Mouse (Mus musculus) forelimb bud, embryonic 11.5 days (tissue): ENCODE data around the gene Trpc2.
"Not testable (repeated sequence)": the region's sequence is repeated elsewhere in the genome, so short reads cannot be mapped to it uniquely, and the experiment has no call there.

ENCODE experiments used
- DNase-seq: peaks from one replicate; pipeline ENCODE4 v3.0.0-alpha.2; 2012; ENCODE audit warnings: low read depth, low spot score

Gene Trpc2

DNA sequence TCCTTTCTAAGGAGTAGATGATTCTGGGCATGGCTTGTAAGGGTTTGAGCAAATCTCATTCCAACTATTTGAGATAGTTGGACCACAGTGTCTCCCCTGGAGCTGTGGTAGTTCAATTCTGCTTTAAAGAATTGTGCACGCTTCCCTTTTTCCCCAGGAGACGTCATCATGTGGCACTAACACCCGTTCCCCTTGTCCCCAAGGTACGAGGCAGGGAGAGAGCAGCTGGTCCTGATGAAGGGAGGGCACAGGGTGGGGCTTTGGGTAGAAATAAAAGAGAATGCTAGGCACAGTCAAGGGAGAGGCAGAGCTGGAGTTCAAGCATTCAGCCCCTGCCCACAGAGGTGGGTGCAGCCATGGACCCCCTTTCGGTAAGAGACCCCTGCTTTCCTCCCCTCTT lies at the start of gene Trpc2:
Gene Trpc2 (plus strand): TSS at position 301 of the 400 bp plus-strand sequence.
- no peak for DNase-seq

DNA sequence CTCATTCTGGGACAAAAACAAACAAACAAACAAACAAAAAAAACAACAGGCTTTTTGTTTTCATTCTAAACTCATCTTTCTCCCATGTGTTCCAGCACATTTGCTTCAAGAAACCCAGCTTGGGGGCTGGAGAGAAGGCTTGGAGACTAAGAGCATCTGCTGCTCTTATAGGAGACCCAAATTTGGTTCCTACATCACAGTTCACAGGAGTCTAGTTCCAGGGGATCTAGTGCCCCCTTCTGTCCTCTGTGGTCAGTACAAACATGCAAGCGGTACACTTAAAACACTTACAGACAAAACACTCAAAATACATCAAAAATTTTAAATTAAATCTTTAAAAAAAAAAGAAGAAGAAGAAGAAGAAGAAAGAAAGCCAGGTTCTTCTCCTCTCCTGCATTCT lies 48.0 kb upstream of the Trpc2 start:
- DNase-seq: no peak

DNA sequence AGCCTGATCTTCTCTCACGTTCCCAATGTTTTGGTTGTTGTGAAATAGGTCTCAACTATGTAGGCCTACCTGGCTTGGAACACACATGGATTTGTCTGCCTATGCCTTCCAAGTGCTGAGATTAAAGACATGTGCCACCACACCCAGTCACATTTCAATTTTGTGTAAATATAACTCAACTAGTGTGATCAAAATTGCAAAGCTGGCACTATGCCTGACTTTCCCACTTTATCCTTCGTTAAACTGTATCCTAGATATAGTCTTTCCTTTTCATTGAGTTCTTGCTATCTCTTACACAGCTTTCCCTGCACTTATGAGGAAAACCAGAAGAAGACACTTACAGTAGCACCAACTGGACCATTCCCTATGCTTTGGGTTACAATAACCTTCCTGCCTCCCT lies 47.4 kb upstream of the Trpc2 start:
- DNase-seq: no peak

DNA sequence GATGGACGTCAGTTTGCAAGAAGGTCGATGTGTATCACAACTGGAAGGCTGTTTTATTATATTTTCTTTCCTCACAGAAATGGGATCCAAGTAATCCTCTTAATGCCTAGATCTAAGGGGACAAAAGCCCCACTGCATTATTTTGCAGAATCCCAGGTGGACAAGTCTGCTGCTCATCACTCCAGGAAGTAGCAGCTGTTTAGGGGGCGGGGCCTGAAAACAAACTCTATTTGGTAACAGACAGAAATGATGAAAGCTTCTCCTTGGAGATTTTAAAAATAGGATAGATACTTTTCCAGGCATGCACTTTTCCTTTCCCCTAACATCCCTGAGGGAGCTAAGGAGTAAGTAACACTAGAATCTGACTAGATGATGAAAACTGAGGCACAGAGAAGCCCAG lies 45.6 kb upstream of the Trpc2 start:
- DNase-seq: no peak

DNA sequence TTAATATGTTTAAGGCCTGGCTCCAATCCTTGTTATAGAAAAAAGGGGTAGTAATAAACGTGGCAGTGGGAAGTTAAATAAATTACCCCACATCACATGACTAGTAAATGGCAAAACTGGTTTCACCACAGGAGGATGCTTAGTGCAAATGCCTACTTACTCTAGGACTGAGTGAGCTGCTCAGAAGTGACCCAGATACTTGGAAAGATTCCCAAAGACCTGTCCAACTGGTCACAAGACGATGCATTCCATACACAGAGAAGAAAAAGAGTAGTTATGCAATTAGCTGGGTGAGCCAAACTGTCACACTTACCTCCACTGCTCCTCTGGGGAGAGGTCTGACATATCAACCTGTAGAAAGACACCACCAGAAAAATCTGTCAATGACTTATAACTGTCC lies 40.6 kb upstream of the Trpc2 start:
- no peak for DNase-seq

DNA sequence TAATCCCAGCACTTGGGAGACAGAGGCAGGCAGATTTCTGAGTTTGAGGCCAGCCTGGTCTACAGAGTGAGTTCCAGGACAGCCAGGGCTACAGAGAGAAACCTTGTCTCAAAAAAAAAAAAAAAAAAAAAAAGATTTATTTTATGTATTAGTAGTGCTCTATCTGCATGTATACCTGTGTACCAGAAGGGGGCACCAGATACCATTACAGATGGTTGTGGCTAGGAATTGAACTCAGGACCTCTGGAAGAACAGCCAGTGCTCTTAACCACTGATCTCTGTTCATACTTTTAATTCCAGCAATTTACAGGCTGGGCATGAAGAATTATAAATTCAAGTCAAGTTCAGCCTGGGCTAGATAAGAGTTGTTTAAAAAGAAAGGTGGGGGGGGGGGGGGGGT lies 34.4 kb upstream of the Trpc2 start:
- DNase-seq: not testable (repeated sequence)

DNA sequence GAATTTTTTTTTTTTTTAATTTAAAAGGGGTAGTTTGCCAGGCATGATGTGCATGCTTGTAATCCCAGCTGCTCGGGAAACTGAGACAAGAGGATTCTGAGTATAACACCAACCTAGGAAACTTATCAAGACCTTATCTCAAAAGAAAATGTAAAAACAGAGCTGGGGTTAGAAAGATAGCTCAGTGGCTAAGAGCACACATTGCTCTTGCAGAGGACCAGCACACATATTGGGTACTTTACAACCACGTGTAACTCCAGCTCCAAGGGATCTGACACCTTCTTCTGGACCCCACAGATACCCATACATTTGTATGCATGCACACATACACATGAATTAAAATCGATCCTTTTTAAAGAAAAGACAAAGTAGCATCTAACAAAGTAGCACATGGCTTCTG lies 21.6 kb upstream of the Trpc2 start:
- DNase-seq: no peak

DNA sequence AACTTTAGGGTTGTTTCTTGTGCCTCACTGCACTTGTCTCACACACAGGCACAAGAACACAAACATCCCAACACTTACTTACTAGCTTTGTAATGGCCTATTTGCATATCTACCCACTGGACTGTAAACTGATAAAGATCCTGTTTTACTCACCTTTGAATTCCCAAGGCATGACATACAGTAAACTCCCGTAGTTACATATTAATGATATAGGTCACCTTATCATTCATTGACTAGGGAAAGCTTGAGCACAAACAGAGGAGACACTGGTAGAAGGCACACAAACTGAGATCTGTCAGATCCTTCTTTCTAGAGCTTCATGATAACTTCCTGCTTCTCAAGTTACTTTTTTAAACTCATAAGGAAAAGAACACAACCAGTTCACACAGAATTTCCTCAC lies 20.7 kb upstream of the Trpc2 start:
- no peak for DNase-seq

DNA sequence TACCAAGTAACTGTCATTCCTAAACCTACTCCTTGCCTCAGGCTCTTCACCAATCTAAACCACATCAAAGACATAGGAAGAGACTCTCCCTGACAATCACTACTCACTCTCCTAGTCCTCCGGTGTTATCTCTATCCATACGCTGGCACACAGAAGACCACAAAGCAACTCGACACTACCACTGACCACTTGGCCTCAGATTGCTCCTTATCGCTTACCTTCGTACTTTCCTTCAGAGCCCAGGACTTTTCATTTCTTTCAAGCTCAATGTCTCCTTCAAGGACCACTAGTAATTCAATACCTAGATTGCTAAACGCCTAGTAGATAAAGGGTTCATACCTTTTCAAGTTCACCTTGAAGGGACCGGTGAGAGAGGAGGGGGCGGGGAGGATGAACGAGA lies 19.0 kb upstream of the Trpc2 start:
- no peak for DNase-seq

DNA sequence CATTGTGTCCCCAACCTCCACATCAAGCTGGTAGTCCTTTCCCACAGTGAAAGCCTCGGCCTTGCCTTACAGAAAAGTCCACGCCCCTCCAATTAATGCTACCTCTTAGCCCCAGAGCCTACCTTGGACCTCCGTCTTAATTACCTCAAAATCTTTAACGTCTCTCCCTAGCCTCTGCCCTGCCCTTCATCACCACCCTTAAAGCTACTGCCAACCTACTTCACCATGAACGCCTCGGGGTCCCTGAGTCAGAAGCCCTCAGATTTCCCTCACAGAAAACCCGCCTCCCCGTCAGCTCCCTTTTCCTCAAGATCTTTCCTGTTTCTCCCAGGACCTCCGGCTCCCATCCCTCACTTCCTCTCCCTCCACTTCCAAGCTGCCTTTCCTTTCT lies 18.3 kb upstream of the Trpc2 start:
- no peak for DNase-seq

DNA sequence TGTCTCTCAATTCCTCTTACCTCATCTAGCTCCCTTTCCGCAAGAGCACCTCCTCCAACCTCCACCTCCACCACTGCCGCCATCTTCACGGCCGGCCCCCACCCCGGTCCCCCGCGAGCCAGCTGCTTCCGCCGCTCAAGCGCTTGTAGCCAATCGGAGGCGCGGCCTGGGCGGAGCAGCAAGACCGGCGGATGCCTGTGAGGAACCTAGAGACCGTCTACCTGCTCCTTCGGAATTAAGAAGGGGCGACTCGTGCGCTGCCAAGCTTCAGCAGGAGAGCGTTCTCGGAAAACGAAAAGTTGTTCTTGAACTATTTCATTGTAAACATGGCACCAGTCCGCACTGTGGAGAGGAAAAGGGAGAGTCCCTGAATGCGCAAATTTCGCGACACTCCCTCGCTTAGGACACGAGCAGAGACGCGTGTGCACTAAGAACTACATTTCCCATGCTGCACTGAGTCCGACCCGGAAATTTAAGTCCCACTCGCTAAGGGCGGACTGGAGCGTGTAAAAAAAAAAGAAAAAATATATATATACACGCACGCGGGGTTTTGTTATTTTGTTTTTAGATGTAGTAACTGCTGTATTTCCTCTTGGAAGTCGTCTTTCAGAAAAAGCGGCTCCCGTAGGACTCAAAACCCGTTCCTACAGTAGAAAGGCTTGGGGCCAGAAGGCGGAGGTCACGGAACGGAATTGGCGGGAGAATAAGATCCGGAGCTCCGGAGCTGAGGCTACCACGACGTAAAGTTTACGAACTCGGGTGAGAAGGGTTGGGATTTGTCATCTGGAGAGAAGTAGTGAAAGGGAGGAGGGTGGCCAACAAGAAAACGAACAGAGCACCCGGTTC lies 17.6 kb upstream of the Trpc2 start, which contains the start of the genes Rnf121, Xndc1 and Xntrpc:
Gene Rnf121 (minus strand): TSS at position 424 of the 846 bp plus-strand sequence.
Gene Xndc1 (plus strand): TSS at position 466 of the 846 bp plus-strand sequence.
Gene Xntrpc (plus strand): TSS at position 668 of the 846 bp plus-strand sequence.
- peak; percentile 93 for DNase-seq

DNA sequence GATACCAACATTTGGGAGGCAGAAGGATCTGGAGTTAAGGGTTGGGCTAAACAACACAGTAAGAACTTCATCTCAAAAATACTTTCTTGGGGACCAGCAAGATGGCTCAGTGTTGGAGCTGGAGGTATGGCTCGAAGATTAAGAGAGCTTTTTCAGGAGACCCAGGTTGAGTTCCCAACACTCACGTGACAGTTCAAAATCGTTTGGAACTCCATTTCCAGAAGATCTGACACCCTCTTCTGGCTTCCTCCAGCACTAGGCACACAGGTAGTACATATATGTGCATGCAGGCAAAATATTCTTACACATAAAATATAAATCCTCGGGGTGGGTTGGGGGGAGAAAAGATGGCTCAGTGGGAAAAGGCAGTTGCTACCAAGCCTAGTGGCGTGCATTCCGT lies 16.6 kb upstream of the Trpc2 start:
- DNase-seq: no peak

DNA sequence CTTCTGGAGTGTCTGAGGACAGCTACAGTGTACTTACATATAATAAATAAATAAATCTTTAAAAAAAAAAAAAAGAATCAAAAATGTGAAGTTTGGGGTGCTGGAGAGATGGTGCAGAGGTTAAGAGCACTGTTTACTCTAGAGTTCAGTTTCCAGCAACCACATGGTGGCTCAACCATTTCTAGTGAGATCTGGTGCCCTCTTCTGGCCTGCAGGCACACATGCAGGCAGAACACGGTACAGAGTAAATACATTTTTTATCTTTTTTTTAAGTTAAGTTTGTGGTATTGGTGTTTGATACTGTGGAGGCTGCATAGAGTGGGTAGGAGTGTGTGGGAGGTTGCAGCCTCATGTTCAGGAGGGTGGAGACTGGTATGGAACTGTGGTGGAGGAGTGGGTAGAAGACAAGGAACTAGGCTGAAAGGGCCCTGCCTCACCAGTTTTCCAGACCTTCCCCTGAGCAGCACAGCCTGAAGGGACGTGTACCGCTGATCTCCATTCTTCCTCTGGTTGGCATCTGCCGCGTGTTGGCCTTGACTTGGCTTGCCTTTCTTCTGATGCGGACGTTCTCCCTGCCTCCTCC lies 6.1 kb upstream of the Trpc2 start:
- DNase-seq: peak; percentile 33

DNA sequence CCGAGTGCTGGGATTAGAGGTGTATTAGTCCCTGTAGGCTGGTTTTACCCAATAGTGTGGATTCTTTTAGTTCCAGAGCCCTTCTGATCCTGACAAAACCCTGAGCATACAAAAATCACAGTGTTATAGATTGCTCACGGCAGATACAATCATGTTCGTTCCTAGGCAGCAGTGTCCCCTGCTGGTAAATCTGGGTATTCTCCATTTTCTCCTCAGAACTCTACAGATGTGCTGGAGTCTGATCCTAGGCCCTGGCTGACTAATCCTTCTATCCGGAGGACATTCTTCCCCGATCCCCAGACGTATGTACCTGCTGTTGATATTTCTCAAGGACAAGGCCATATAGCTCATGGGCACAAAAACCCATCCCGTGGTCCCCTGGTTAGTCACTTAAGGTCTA lies 4.4 kb upstream of the Trpc2 start:
- peak; percentile 26 for DNase-seq

DNA sequence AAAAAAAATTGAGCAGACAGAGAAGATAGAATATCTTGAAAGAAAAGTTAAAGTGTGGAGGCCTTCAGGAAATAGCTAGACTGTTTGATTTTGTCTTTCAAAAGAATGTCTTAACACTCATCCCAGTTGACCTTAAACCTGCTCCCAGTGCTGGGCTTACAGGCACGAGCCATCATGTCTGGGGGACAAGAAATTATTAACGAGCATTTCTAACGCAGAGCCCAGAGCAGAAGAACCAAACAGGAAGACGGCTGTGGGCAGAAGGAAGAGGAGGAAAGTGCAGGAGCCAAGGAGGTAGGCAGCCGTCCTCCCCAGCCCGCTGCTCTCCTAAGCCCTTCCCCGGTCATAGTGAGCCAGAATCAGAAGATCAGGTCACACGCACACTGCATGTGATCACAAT lies 2.6 kb upstream of the Trpc2 start:
- no peak for DNase-seq

DNA sequence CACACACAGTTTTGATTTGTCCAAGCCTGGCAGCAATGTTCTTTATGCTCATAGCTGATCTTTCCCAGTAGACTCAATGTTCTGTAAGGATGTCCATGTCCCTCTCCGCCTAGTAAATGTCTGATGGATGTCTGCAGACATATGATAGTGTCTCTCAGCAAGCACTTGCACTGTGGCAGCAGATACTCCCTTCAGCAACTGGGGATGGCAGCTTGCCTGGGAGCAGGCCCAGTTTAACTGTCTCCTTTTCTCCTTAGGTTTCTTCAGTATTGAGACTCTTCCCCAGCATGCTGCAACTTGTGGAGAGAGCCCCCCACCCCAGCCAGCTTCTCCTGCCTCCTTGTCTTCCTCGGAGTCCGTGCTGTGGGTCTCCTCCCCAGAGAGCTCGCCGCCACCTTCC lies 1.1 kb upstream of the Trpc2 start:
- DNase-seq: no peak

DNA sequence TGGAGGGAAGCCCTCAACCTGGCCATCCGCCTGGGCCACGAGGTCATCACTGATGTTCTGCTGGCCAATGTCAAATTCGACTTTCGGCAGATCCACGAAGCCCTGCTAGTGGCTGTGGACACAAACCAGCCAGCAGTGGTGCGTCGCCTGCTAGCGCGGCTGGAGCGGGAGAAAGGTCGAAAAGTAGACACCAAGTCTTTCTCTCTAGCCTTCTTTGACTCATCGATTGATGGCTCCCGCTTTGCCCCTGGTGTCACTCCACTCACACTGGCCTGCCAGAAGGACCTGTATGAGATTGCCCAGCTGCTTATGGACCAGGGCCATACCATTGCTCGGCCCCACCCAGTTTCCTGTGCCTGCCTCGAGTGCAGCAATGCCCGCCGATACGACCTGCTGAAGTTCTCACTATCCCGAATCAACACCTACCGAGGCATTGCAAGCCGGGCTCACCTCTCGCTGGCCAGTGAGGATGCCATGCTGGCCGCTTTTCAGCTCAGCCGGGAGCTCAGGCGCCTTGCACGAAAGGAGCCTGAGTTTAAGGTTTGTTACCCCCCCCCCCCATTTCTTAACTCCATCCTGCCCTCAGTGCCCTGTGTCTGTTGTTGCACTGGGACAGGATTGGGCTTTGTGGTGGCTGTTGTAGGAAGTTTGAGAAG lies 1.3 kb downstream of the Trpc2 start:
- no peak for DNase-seq

DNA sequence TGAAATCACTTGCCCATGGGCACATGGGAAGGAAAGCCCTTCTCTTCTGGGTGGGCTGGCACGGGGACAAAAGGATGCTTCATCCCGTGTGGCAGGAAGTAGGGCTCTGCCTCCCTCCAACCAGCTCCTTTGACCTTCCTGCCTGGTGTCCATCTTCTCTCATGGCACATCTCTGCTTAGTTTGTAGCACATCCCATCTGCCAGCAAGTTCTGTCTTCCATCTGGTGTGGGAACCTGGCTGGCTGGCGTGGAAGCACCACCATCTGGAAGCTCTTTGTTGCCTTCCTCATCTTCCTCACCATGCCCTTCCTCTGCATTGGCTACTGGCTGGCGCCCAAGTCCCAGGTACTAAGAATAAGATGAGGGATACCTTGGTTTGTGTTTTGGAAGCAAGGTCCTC lies 4.4 kb downstream of the Trpc2 start:
- no peak for DNase-seq

DNA sequence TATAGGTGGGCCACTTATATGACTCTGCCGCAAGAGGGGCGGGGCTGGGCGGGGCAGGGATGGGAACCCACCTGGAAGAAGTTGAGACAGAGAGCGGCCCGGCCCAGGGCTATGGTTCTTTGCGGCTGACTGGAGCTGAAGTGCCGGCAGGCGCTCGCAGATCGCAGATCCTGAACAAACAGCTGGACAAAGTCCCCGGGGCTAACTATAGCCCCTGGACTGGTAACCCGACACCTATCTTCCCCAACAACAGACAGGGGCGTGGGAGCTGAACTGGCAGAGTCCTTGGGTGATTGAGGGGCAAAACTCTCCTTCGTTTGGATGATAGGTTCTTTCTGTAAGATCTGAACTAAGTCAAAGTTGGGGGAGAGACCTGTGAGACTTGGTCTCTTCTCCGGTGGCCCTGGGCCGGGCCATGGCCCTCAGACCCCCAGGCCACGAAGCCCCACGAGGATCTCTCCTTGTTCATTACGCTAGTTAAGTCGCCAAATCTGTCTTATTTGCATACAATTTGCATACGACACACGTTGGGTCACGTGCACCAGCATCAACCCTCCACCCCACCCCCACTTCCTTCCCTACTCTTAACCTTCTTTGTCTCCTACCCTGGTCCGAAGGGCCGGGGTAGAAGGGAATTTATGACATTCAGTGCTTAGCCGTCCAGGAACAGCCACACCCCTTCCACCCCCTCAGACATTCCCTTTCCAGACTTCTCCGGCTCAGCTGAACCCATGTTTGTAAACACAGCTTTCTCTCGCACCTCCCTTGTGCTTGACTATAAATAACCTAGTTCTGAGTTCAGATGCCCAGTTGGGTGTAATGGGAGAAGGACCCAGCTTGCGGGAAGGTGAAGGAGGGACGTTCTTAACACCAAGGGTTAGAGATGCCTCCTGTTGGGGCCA lies 17.1 kb downstream of the Trpc2 start:
- DNase-seq: peak; percentile 75

DNA sequence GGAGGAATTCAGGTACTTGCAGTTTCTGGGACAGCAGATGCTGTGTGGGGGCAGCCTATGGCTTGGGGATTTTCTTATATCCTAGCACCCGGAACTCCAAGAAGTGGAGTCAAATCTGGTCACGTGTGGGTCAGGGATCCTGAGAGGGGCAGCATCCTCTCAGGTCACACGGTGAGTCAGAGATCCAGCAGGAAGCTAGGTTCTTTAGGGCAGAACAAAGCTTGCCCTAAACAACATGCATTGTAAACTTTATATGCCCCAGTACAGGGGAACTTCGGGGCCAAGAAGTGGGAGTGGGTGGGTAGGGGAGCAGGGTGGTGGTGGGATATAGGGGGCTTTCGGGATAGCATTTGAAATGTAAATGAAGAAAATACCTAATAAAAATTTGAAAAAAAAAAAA lies 18.0 kb downstream of the Trpc2 start:
- no peak for DNase-seq

DNA sequence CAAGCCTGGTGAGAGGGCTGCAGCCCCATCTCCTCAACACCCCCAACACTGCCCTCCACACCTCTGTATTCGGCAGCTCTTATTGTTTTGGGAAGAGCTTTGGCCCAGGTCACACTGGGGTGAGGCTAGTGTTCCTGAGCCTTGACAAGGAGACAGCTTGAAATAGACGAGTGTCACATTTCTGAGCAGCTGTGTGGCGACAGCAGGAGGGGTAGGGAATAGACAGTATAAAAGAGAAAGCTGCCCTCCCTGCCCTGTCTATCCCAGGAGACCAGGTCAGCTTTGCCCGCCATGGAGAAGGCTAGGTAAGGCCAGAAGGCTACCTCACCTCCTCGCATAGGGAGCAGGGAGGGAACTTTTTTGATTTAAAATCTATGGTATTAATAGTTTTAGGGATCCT lies 18.6 kb downstream of the Trpc2 start, which contains the start of gene Art1:
Gene Art1 (plus strand): TSS at position 257 of the 400 bp plus-strand sequence.
- DNase-seq: no peak

DNA sequence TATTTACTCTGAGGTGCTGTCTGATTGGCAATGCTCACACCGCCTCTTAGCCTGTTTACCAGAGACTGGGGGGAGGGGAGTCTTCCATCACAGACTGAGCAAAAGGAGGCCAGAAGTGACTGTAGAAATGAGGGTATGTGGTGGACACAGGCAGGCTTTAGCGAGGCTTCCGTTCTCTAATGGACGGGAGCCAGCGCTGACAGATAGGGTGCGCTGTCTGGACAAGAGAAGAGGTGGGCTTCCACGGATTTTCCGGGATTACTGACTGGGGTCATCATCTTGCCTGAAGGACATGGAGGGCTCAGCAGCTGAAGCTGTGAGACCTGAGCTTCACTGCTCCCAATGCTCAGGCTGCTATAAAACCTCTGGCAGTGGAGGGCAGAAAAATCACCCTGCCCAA lies 19.3 kb downstream of the Trpc2 start:
- DNase-seq: no peak
